Mouse (Mus musculus) brain, embryonic 18.5 days (tissue): ENCODE measurements around the gene Olfr1016.

Experiments used
- DNase-seq: peaks from one replicate; pipeline ENCODE4 v3.0.0-alpha.2; 2012; ENCODE audit warnings: low read depth, low spot score

The Olfr1016 gene

GRCm38 (mm10) chr2:85802444-85802843 lies at the start of gene Olfr1016:
Gene Olfr1016 (minus strand): TSS chr2:85802544.
- no peak for DNase-seq

GRCm38 (mm10) chr2:85846730-85847129 lies 44.4 kb upstream of the Olfr1016 start, which contains the start of gene Olfr1020:
Gene Olfr1020 (plus strand): TSS chr2:85847030.
- no peak for DNase-seq

- DNase-seq, result no peak
Measured at GRCm38 (mm10) chr2:85845383-85845782, 43.0 kb upstream of the Olfr1016 start, which contains the start of gene Olfr1019. Gene Olfr1019 (minus strand): TSS chr2:85845483.

GRCm38 (mm10) chr2:85818179-85818578 lies 15.8 kb upstream of the Olfr1016 start, which contains the start of gene Olfr1018:
Gene Olfr1018 (plus strand): TSS chr2:85818479.
- DNase-seq, result no peak

- no peak for DNase-seq
Measured at GRCm38 (mm10) chr2:85804501-85804900, 2.2 kb upstream of the Olfr1016 start.

GRCm38 (mm10) chr2:85792331-85792730 lies 10.0 kb downstream of the Olfr1016 start:
- peak; percentile 2 for DNase-seq

- DNase-seq, result no peak
Measured at GRCm38 (mm10) chr2:85781717-85782116, 20.6 kb downstream of the Olfr1016 start, which contains the start of gene Olfr1015. Gene Olfr1015 (plus strand): TSS chr2:85782017.

GRCm38 (mm10) chr2:85772413-85772812 lies 29.9 kb downstream of the Olfr1016 start, which contains the start of gene Olfr1014:
Gene Olfr1014 (plus strand): TSS chr2:85772713.
- no peak for DNase-seq

- DNase-seq, result no peak
Measured at GRCm38 (mm10) chr2:85766798-85767197, 35.5 kb downstream of the Olfr1016 start, which contains the start of gene Olfr1013. Gene Olfr1013 (plus strand): TSS chr2:85767098.

GRCm38 (mm10) chr2:85762666-85763065 lies 39.7 kb downstream of the Olfr1016 start, which contains the start of gene Olfr1012:
Gene Olfr1012 (minus strand): TSS chr2:85762766.
- DNase-seq, result no peak

GRCm38 (mm10) chr2:85753822-85754221 lies 48.5 kb downstream of the Olfr1016 start:
- DNase-seq, result no peak
